Mouse (Mus musculus) neural tube, embryonic 13.5 days (tissue): ENCODE results near the gene Zfp518b. TPM values are rescaled to one million over a fixed set of nuclear protein-coding genes. Genes with fewer than 3 reads are reported as not detected.

Source experiments
- ATAC-seq: fragments of 200-750 bp; cut with Nextera tagmentation; 2 replicates; pipeline ENCODE4 v1.8.0; 2017; ENCODE audit warnings: low read depth, mild to moderate bottlenecking, moderate TSS enrichment, moderate library complexity
- H3K27ac ChIP-seq: fragments of 300-500 bp; sonication (generic); replicated peaks from 2 replicates; pipeline ENCODE4 v1.5.1; 2015; ENCODE audit warnings: moderate library complexity, mild to moderate bottlenecking, inconsistent platforms
- H3K27me3 ChIP-seq: fragments of 300-500 bp; sonication (generic); 2 replicates; pipeline ENCODE4 v1.6.1; 2015; ENCODE audit warnings: mild to moderate bottlenecking, inconsistent platforms
- H3K36me3 ChIP-seq: fragments of 300-500 bp; sonication (generic); 2 replicates; pipeline ENCODE4 v1.6.1; 2015; ENCODE audit warnings: mild to moderate bottlenecking, inconsistent platforms
- H3K4me1 ChIP-seq: fragments of 300-500 bp; sonication (generic); replicated peaks from 2 replicates; pipeline ENCODE4 v1.6.1; 2015; ENCODE audit warnings: inconsistent platforms
- H3K4me2 ChIP-seq: fragments of 300-500 bp; sonication (generic); 2 replicates; pipeline ENCODE4 v1.6.1; 2015; ENCODE audit warnings: inconsistent platforms, mild to moderate bottlenecking, moderate library complexity
- H3K4me3 ChIP-seq: fragments of 300-500 bp; sonication (generic); 2 replicates; pipeline ENCODE4 v1.5.1; 2015; ENCODE audit warnings: mild to moderate bottlenecking, inconsistent platforms
- H3K9ac ChIP-seq: fragments of 300-500 bp; sonication (generic); 2 replicates; pipeline ENCODE4 v1.6.1; 2015; ENCODE audit warnings: moderate library complexity, mild to moderate bottlenecking, inconsistent platforms
- H3K9me3 ChIP-seq: fragments of 300-500 bp; sonication (generic); 2 replicates; pipeline ENCODE4 v1.6.1; 2016; ENCODE audit warnings: inconsistent platforms
- WGBS: fragments of 180-500 bp; shearing (Covaris S2); methylation state at CpG from one replicate; pipeline ENCODE4 v1.1.7; 2015; 5-methylcytosine and 5-hydroxymethylcytosine counted together
- polyA plus RNA-seq: library from polyadenylated mRNA; unstranded; fragments of >200 nt; fragmentation: Nextera tagmentation; extraction: Ambion mirVana; gene quantifications from 2 replicates; pipeline ENCODE4 v1.2.1, GENCODE M21; 2015

Zfp518b gene
- polyA plus RNA-seq, 1 experiment from 2014 or later, result 37.8 TPM

GRCm38 (mm10) chr5:38656204-38656603, 28.4 kb downstream of the Zfp518b start:
- H3K36me3 ChIP-seq, result no peaks in the 10 kb centered on the region
- no peak overlapping the region for H3K4me3 ChIP-seq
- no peak overlapping the region for H3K27ac ChIP-seq
- no peaks in the 10 kb centered on the region; the same call in 1 of the 2 replicates for H3K9me3 ChIP-seq
- 0 out of 2 replicates have a peak, but pooled peaks cover 4% of the 10 kb centered on the region for H3K4me1 ChIP-seq
- no peaks in the 10 kb centered on the region for H3K27me3 ChIP-seq
- no peak overlapping the region for H3K4me2 ChIP-seq
- H3K9ac ChIP-seq, result no peak overlapping the region
- 62% methylated on average over 6 of the region's 6 CpGs for WGBS
- ATAC-seq, result no peak

- no peaks in the 10 kb centered on the region for H3K36me3 ChIP-seq
- H3K9ac ChIP-seq, result no peak overlapping the region
- H3K4me3 ChIP-seq, result no peak overlapping the region
- H3K4me2 ChIP-seq, result no peak overlapping the region
- no peaks in the 10 kb centered on the region for H3K27me3 ChIP-seq
- no peak overlapping the region for H3K27ac ChIP-seq
- 0 out of 2 replicates have a peak, but pooled peaks cover 4% of the 10 kb centered on the region for H3K4me1 ChIP-seq
- ATAC-seq, result no peak
- H3K9me3 ChIP-seq, result no peaks in the 10 kb centered on the region; the same call in 1 of the 2 replicates
- 79% methylated on average over 12 of the region's 12 CpGs for WGBS
Measured at GRCm38 (mm10) chr5:38655421-38655928, 29.2 kb downstream of the Zfp518b start.

- H3K27ac ChIP-seq, result no peak overlapping the region
- H3K9me3 ChIP-seq, result no peaks in the 10 kb centered on the region
- no peaks in the 10 kb centered on the region for H3K36me3 ChIP-seq
- no peak overlapping the region for H3K9ac ChIP-seq
- ATAC-seq, result no peak
- no peak overlapping the region for H3K4me2 ChIP-seq
- H3K4me3 ChIP-seq, result no peak overlapping the region
- WGBS, result 60% methylated on average over 1 of the region's 1 CpGs
- 0 out of 2 replicates have a peak, but pooled peaks cover 4% of the 10 kb centered on the region for H3K4me1 ChIP-seq
- H3K27me3 ChIP-seq, result no peaks in the 10 kb centered on the region
Measured at GRCm38 (mm10) chr5:38654571-38654970, 30.1 kb downstream of the Zfp518b start.

GRCm38 (mm10) chr5:38653101-38653500, 31.5 kb downstream of the Zfp518b start:
- Histone ChIP-seq H3K9ac (no peak overlapping the region), H3K4me1 (0 out of 2 replicates have a peak, but pooled peaks cover 4% of the 10 kb centered on the region), H3K36me3 (no peaks in the 10 kb centered on the region), H3K27ac (no peak overlapping the region), H3K4me2 (no peak overlapping the region), H3K4me3 (no peak overlapping the region), H3K9me3 (no peaks in the 10 kb centered on the region), H3K27me3 (no peaks in the 10 kb centered on the region)
- 53% methylated on average over 1 of the region's 2 CpGs for whole genome bisulfite sequencing
- no peak for ATAC-seq

- 24% methylated on average over 5 of the region's 5 CpGs for WGBS
- 0 out of 2 replicates have a peak, but pooled peaks cover 4% of the 10 kb centered on the region for H3K4me1 ChIP-seq
- H3K36me3 ChIP-seq, result no peaks in the 10 kb centered on the region
- H3K9ac ChIP-seq, result no peak overlapping the region
- H3K4me2 ChIP-seq, result no peak overlapping the region
- H3K4me3 ChIP-seq, result no peak overlapping the region
- H3K27ac ChIP-seq, result no peak overlapping the region
- no peak for ATAC-seq
- H3K9me3 ChIP-seq, result peaks cover 9% of the 10 kb centered on the region
- no peaks in the 10 kb centered on the region for H3K27me3 ChIP-seq
Measured at GRCm38 (mm10) chr5:38651455-38651854, 33.2 kb downstream of the Zfp518b start.

GRCm38 (mm10) chr5:38641526-38641925, 43.1 kb downstream of the Zfp518b start:
- no peak overlapping the region for H3K4me2 ChIP-seq
- no peaks in the 10 kb centered on the region for H3K4me1 ChIP-seq
- no peak for ATAC-seq
- H3K4me3 ChIP-seq, result no peak overlapping the region
- no peak overlapping the region for H3K27ac ChIP-seq
- no peaks in the 10 kb centered on the region for H3K27me3 ChIP-seq
- H3K36me3 ChIP-seq, result no peaks in the 10 kb centered on the region
- H3K9ac ChIP-seq, result no peak overlapping the region
- 0 out of 2 replicates have a peak, but pooled peaks cover 6% of the 10 kb centered on the region for H3K9me3 ChIP-seq

GRCm38 (mm10) chr5:38636301-38636749, 48.3 kb downstream of the Zfp518b start:
- no peak overlapping the region for H3K9ac ChIP-seq
- H3K4me2 ChIP-seq, result no peak overlapping the region
- no peaks in the 10 kb centered on the region for H3K36me3 ChIP-seq
- no peak overlapping the region for H3K4me3 ChIP-seq
- no peak overlapping the region for H3K27ac ChIP-seq
- H3K4me1 ChIP-seq, result no peaks in the 10 kb centered on the region
- WGBS, result 78% methylated on average over 5 of the region's 5 CpGs
- no peaks in the 10 kb centered on the region for H3K9me3 ChIP-seq
- no peak for ATAC-seq
- no peaks in the 10 kb centered on the region for H3K27me3 ChIP-seq

- no peaks in the 10 kb centered on the region for H3K4me1 ChIP-seq
- ATAC-seq, result no peak
- no peak overlapping the region for H3K4me2 ChIP-seq
- WGBS, result 92% methylated on average over 1 of the region's 1 CpGs
- H3K27me3 ChIP-seq, result no peaks in the 10 kb centered on the region
- no peak overlapping the region for H3K4me3 ChIP-seq
- H3K36me3 ChIP-seq, result no peaks in the 10 kb centered on the region
- H3K9me3 ChIP-seq, result no peaks in the 10 kb centered on the region
- H3K9ac ChIP-seq, result no peak overlapping the region
- no peak overlapping the region for H3K27ac ChIP-seq
Measured at GRCm38 (mm10) chr5:38635696-38636095, 48.9 kb downstream of the Zfp518b start.

- ATAC-seq, result no peak
- Histone ChIP-seq H3K9ac (no peak overlapping the region), H3K27ac (no peak overlapping the region), H3K4me2 (no peak overlapping the region), H3K4me3 (no peak overlapping the region), H3K9me3 (no peaks in the 10 kb centered on the region), H3K36me3 (no peaks in the 10 kb centered on the region), H3K4me1 (no peaks in the 10 kb centered on the region), H3K27me3 (no peaks in the 10 kb centered on the region)
- WGBS, result 69% methylated on average over 11 of the region's 11 CpGs
Measured at GRCm38 (mm10) chr5:38634321-38635164, 50.1 kb downstream of the Zfp518b start.

- H3K4me3 ChIP-seq, result no peak overlapping the region
- WGBS, result 70% methylated on average over 13 of the region's 13 CpGs
- no peaks in the 10 kb centered on the region for H3K36me3 ChIP-seq
- H3K27ac ChIP-seq, result no peak overlapping the region
- H3K27me3 ChIP-seq, result no peaks in the 10 kb centered on the region
- ATAC-seq, result 0 out of 2 replicates have a peak, but pooled peaks have one; percentile 36
- no peaks in the 10 kb centered on the region for H3K4me1 ChIP-seq
- H3K4me2 ChIP-seq, result no peak overlapping the region
- no peaks in the 10 kb centered on the region for H3K9me3 ChIP-seq
- no peak overlapping the region for H3K9ac ChIP-seq
Measured at GRCm38 (mm10) chr5:38632463-38633449, 51.9 kb downstream of the Zfp518b start.

- Histone ChIP-seq H3K27ac (no peak overlapping the region), H3K4me1 (no peaks in the 10 kb centered on the region)
- WGBS, result 58% methylated on average over 2 of the region's 2 CpGs
Measured at GRCm38 (mm10) chr5:38628023-38628422, 56.6 kb downstream of the Zfp518b start.

More at GRCm38 (mm10) chr5:38628023-38628422, 56.6 kb downstream of the Zfp518b start:
- Histone ChIP-seq H3K4me3 (no peak overlapping the region), H3K4me2 (no peak overlapping the region), H3K36me3 (no peaks in the 10 kb centered on the region), H3K9ac (no peak overlapping the region), H3K9me3 (0 out of 2 replicates have a peak, but pooled peaks cover 5% of the 10 kb centered on the region), H3K27me3 (no peaks in the 10 kb centered on the region)
- no peak for ATAC-seq
